Mouse (Mus musculus) brain, embryonic 14.5 days (tissue): Measurements from ENCODE around the gene Ugt3a1.

Experiments used
- CTCF ChIP-seq: fragments of 200-500 bp; IDR thresholded peaks from 2 replicates; pipeline ENCODE4 v1.5.1; 2012; ENCODE audit warnings: inconsistent platforms, mild to moderate bottlenecking, moderate library complexity, borderline replicate concordance; ENCODE audit not compliant: insufficient read depth, insufficient read length; ENCODE audit errors: extremely low read depth
- POLR2A ChIP-seq: fragments of 200-500 bp; IDR thresholded peaks from 2 replicates; pipeline ENCODE4 v1.6.1; 2012; ENCODE audit warnings: mild to moderate bottlenecking, inconsistent platforms, borderline replicate concordance; ENCODE audit not compliant: poor library complexity, insufficient read depth, insufficient read length, severe bottlenecking; ENCODE audit errors: extremely low read depth

GRCm38 (mm10) chr15:9305978-9306692, 29.4 kb downstream of the Ugt3a1 start:
- no peak for TF ChIP-seq CTCF
- TF ChIP-seq POLR2A = no peak
